Mouse (Mus musculus) hindbrain, embryonic 16.5 days (tissue): ENCODE results near the gene Barhl2. TPM values are rescaled to one million over a fixed set of nuclear protein-coding genes. Genes with fewer than 3 reads are reported as not detected.

Experiments used
- polyA plus RNA-seq: library from polyadenylated mRNA; unstranded; fragments of >200 nt; fragmentation: Nextera tagmentation; extraction: Ambion mirVana; gene quantifications from 2 replicates; pipeline ENCODE4 v1.2.1, GENCODE M21; 2015

The Barhl2 gene
- polyA plus RNA-seq, 1 experiment from 2014 or later = 1.0 TPM

Other genes with a start within 250 kb of the Barhl2 start
- not detected in 2 replicates for gene Gm17304, start 150.9 kb upstream of the Barhl2 start, polyA plus RNA-seq
- gene Zfp644, start 239.1 kb upstream of the Barhl2 start, polyA plus RNA-seq = 54.5 and 55.5 TPM in 2 replicates